In the genomic region with DNA sequence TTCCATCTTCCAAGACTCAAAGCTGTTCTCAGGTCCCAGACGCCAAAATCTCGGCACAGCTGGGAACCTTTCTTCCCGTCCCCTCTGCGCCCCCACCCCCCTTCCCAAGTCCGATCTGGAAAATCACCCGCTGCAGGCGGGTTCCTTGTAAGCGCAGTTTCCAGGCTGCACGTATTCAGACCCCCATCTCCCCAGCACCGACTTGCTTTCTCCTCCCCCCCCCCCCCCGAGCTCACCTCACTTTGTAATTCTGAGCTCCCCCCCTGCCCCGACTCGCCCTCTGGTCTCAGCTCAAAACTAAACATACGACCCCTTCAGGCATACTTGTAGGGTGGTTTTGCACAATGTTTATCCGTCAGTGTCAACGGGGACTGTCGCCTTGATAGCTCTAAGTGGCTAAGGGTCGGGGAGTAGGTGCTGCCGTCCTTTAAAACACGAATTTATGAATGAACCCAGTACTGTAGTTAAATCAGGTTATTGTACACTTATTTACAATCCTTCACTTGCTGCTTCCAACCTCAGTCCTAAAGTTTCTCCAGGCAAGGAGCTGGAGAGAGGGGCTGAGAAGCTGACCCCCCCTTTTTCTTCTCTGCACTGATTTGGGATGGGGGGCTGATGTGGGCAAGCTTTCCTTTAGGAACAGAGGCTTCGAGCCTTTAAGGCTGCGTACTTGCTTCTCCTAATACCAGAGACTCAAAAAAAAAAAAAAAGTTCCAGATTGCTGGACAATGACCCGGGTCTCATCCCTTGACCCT, we compare ENCODE assay signal across 8 mouse cellular contexts. TPM values are rescaled to one million over a fixed set of nuclear protein-coding genes. Genes with fewer than 3 reads are reported as not detected.
A peak's percentile ranks its signal among the peaks of the same experiment; 100 is the strongest.
DNase-seq lines count a peak whose midpoint lies in the region; ATAC-seq and TF ChIP-seq lines count a peak whose summit lies in the region.

No protein-coding gene starts in this region.

- no peak for TF ChIP-seq CTCF in testis, adult 2 months (IDR thresholded peaks at IDR 0.05; ENCODE audit: control insufficient read depth, insufficient read depth, insufficient replicate concordance, low read depth, low read length)

- H3K36me3 ChIP-seq in testis, adult 2 months (ENCODE audit: control insufficient read depth, insufficient read depth, low read length), result no peaks in the 10 kb centered on the region
- H3K36me3 ChIP-seq in intestine, embryonic 16.5 days (ENCODE audit: control insufficient read depth, insufficient read depth, low read length), result no peaks in the 10 kb centered on the region
- no peaks in the 10 kb centered on the region for H3K36me3 ChIP-seq in neural tube, embryonic 12.5 days

- no peak for TF ChIP-seq POLR2A in testis, adult 2 months (IDR thresholded peaks at IDR 0.05; ENCODE audit: control insufficient read depth, low read depth, low read length)

- no peaks in the 10 kb centered on the region; the same call in 1 of the 2 replicates for H3K27me3 ChIP-seq in testis, adult 2 months (ENCODE audit: control insufficient read depth, insufficient read depth, low read length)
- H3K27me3 ChIP-seq in intestine, embryonic 16.5 days (replicated peaks; ENCODE audit: control insufficient read depth, insufficient read depth, low read length), result peaks cover 14% of the 10 kb centered on the region
- H3K27me3 ChIP-seq in neural tube, embryonic 12.5 days (replicated peaks), result peaks cover 25% of the 10 kb centered on the region

- peak overlapping the region; percentile 87 for H3K4me3 ChIP-seq in testis, adult 2 months (ENCODE audit: control insufficient read depth, low read depth, low read length)
- peak overlapping the region; percentile 67 for H3K4me3 ChIP-seq in intestine, embryonic 16.5 days (ENCODE audit: low read length)
- peak overlapping the region; percentile 55 for H3K4me3 ChIP-seq in neural tube, embryonic 12.5 days

- H3K9ac ChIP-seq in intestine, embryonic 16.5 days (ENCODE audit: low read depth, low read length), result peak overlapping the region; percentile 76
- H3K9ac ChIP-seq in neural tube, embryonic 12.5 days, result peak overlapping the region; percentile 57

- peak; percentile 50 for DNase-seq in cerebellum, adult 9-11 months
- DNase-seq in testis, postnatal 14 days (ENCODE audit: low spot score), result no peak
- no peak for DNase-seq in urinary bladder, postnatal 4 days (ENCODE audit: low spot score in 2 of 2)
- no peak for DNase-seq in ovary, postnatal 14 days (ENCODE audit: low spot score)

- H3K4me2 ChIP-seq in intestine, embryonic 16.5 days (ENCODE audit: low read depth, low read length), result peak overlapping the region; percentile 99
- H3K4me2 ChIP-seq in neural tube, embryonic 12.5 days (replicated peaks), result peak overlapping the region; percentile 96

- WGBS in intestine, embryonic 16.5 days, result under 1% methylated on average over 23 of the region's 23 CpGs
- 1% methylated on average over 23 of the region's 23 CpGs for WGBS in neural tube, embryonic 12.5 days

- peaks cover 22% of the 10 kb centered on the region for H3K4me1 ChIP-seq in testis, adult 2 months (ENCODE audit: control insufficient read depth, insufficient read depth, low read length)
- peaks cover 18% of the 10 kb centered on the region for H3K4me1 ChIP-seq in intestine, embryonic 16.5 days (ENCODE audit: control insufficient read depth, insufficient read depth, low read length)
- H3K4me1 ChIP-seq in neural tube, embryonic 12.5 days, result peaks cover 41% of the 10 kb centered on the region

- H3K27ac ChIP-seq in testis, adult 2 months (ENCODE audit: control insufficient read depth, insufficient read depth, low read depth, low read length), result no peak overlapping the region
- peak overlapping the region; percentile 90 for H3K27ac ChIP-seq in intestine, embryonic 16.5 days (ENCODE audit: low read length)
- no peak overlapping the region for H3K27ac ChIP-seq in neural tube, embryonic 12.5 days

- ATAC-seq in cerebellum, adult (ENCODE audit: insufficient number of reproducible peaks, low FRiP score, low TSS enrichment), result no peak
- ATAC-seq in intestine, embryonic 16.5 days, result peak; percentile 3
- ATAC-seq in neural tube, embryonic 12.5 days (ENCODE audit: low FRiP score, low read depth), result peak; percentile 5

- no peaks in the 10 kb centered on the region for H3K9me3 ChIP-seq in intestine, embryonic 16.5 days (ENCODE audit: control insufficient read depth, low read length)
- no peaks in the 10 kb centered on the region for H3K9me3 ChIP-seq in neural tube, embryonic 12.5 days

RNA-seq across cellular contexts. Expression of a gene that starts 0.9 kb away (rescaled TPM):
- 0.63 and 1.2 TPM in 2 replicates for polyA plus RNA-seq in testis, adult 2 months (2012; rRNA removed)
- 6.4 and 6.6 TPM in 2 replicates for polyA plus RNA-seq in intestine, embryonic 16.5 days (2015; fragmentation: Nextera tagmentation; extraction: Ambion mirVana)
- polyA plus RNA-seq in neural tube, embryonic 12.5 days (2016; fragmentation: Nextera tagmentation; extraction: Ambion mirVana), result 1.2 and 2.2 TPM in 2 replicates
